11 mouse cellular contexts compared by ENCODE assay signal in genomic region chr6:118070321-118071012, GRCm38 (mm10). TPM values are rescaled to one million over a fixed set of nuclear protein-coding genes. Genes with fewer than 3 reads are reported as not detected.
DNase-seq lines count a peak whose midpoint lies in the region; ATAC-seq lines count a peak whose summit lies in the region.
"Had no signal": no experiment of that assay in that cellular context is flagged by ENCODE, and none has a peak within 500 bp of the region (broad histone marks: within the 10 kb centered on the region; RNA-seq: fewer than 3 reads in every experiment).

No protein-coding gene starts in this region.

- no peaks in the 10 kb centered on the region for H3K9me3 ChIP-seq in kidney, embryonic 14.5 days (ENCODE audit: control insufficient read depth, low read length)
- H3K9me3 ChIP-seq: embryonic facial prominence, embryonic 15.5 days; heart, embryonic 13.5 days had no signal

- no peaks in the 10 kb centered on the region for H3K36me3 ChIP-seq in kidney, embryonic 14.5 days (ENCODE audit: control insufficient read depth, insufficient read depth, low read length)
- H3K36me3 ChIP-seq: embryonic facial prominence, embryonic 15.5 days; heart, embryonic 13.5 days had no signal

- no peak overlapping the region for H3K9ac ChIP-seq in kidney, embryonic 14.5 days (ENCODE audit: low read depth, low read length)
- H3K9ac ChIP-seq: embryonic facial prominence, embryonic 15.5 days; heart, embryonic 13.5 days had no signal

- H3K4me1 ChIP-seq in kidney, embryonic 14.5 days (ENCODE audit: control insufficient read depth, insufficient read depth, low read length), result peaks cover 18% of the 10 kb centered on the region; the same call in 1 of the 2 replicates

- peaks cover 6% of the 10 kb centered on the region for H3K27me3 ChIP-seq in kidney, embryonic 14.5 days (ENCODE audit: control insufficient read depth, insufficient read depth, low read length)

- peak; percentile 36 for DNase-seq in kidney, postnatal 10 days
- DNase-seq in adipocyte (ENCODE audit: low spot score), result peak; percentile 11
- DNase-seq in cerebellum, adult 8-10 months, result peak; percentile 75
- DNase-seq in left cerebral cortex, postnatal 10 days (ENCODE audit: extremely low spot score in 1 of 2, low spot score in 2 of 2), result peak; percentile 59 to 65
- DNase-seq in neural tube, embryonic 10.5 days (ENCODE audit: extremely low spot score, low spot score), result no peak
- no peak for DNase-seq in thymus, postnatal 10 days (ENCODE audit: low spot score in 2 of 2)

- ATAC-seq in kidney, embryonic 14.5 days (ENCODE audit: low FRiP score, low TSS enrichment), result no peak

- H3K4me3 ChIP-seq in kidney, embryonic 14.5 days (ENCODE audit: low read length), result no peak overlapping the region
- H3K4me3 ChIP-seq: embryonic facial prominence, embryonic 15.5 days; heart, embryonic 13.5 days had no signal

- H3K27ac ChIP-seq in kidney, embryonic 14.5 days (ENCODE audit: low read depth, low read length), result no peak overlapping the region
- H3K27ac ChIP-seq: embryonic facial prominence, embryonic 15.5 days; heart, embryonic 13.5 days; macrophage had no signal

- no peak overlapping the region for H3K4me2 ChIP-seq in kidney, embryonic 14.5 days (replicated peaks; ENCODE audit: low read depth, low read length)
- H3K4me2 ChIP-seq: embryonic facial prominence, embryonic 15.5 days; heart, embryonic 13.5 days had no signal

- 64% methylated on average over 5 of the region's 5 CpGs for WGBS in kidney, embryonic 14.5 days

- intact Hi-C loops in left cerebral cortex, postnatal 10 days (cut with DNase I), result loop anchor here (2.0 kb wide), 1 partner anchor 56 kb away; no protein-coding TSS in a partner anchor

RNA-seq across cellular contexts. Expression of gene Rasgef1a, which starts 59.2 kb away (rescaled TPM):
- 0.28 and 0.29 TPM in 2 replicates for polyA plus RNA-seq in kidney, embryonic 14.5 days (2014; fragmentation: Nextera tagmentation; extraction: Ambion mirVana)
- total RNA-seq in left cerebral cortex, postnatal 10 days (2021), result 10 to 100 TPM; 79.8 to 88.2 TPM
- polyA plus RNA-seq: limb, embryonic 11.5 days had no signal

Comparison
In these comparisons a context has a peak if more than half of its experiments do, and no peak if none do; other contexts are left out.
1. DNase-seq: peak in kidney, postnatal 10 days (single experiment), adipocyte (single experiment), cerebellum, adult 8-10 months (single experiment) and left cerebral cortex, postnatal 10 days (2 of 2); none in neural tube, embryonic 10.5 days (single experiment) and thymus, postnatal 10 days (0 of 2).